Mouse (Mus musculus): ENCODE results near the gene Zfp326. TPM values are rescaled to one million over a fixed set of nuclear protein-coding genes. Genes with fewer than 3 reads are reported as not detected.

Zfp326 gene
- polyA plus RNA-seq, 1 experiment from 2014 or later: 55.9 TPM

GRCm38 (mm10) chr5:105922818-105923487 is 46.6 kb downstream of the Zfp326 start:
- 91% methylated on average over 12 of the region's 12 CpGs for WGBS
- Histone ChIP-seq H3K4me3 (no peak overlapping the region), H3K9me3 (no peaks in the 10 kb centered on the region; the same call in 1 of the 2 replicates), H3K27ac (no peak overlapping the region), H3K4me1 (no peaks in the 10 kb centered on the region), H3K36me3 (replicated peaks) (peaks cover 55% of the 10 kb centered on the region), H3K27me3 (ENCODE audit: poor library complexity, severe bottlenecking) (no peaks in the 10 kb centered on the region)
- no peak for DNase-seq (ENCODE audit: extremely low spot score, low spot score)

GRCm38 (mm10) chr5:105924347-105924746 is 48.0 kb downstream of the Zfp326 start:
- Histone ChIP-seq H3K4me1 (no peaks in the 10 kb centered on the region), H3K27ac (no peak overlapping the region), H3K9me3 (no peaks in the 10 kb centered on the region), H3K36me3 (replicated peaks) (peaks cover 44% of the 10 kb centered on the region), H3K4me3 (no peak overlapping the region), H3K27me3 (ENCODE audit: poor library complexity, severe bottlenecking) (no peaks in the 10 kb centered on the region)
- WGBS: 92% methylated on average over 8 of the region's 8 CpGs
- DNase-seq (ENCODE audit: extremely low spot score, low spot score): no peak

- Histone ChIP-seq H3K4me1 (no peaks in the 10 kb centered on the region), H3K9me3 (no peaks in the 10 kb centered on the region), H3K4me3 (no peak overlapping the region), H3K36me3 (replicated peaks) (peaks cover 37% of the 10 kb centered on the region), H3K27me3 (ENCODE audit: poor library complexity, severe bottlenecking) (no peaks in the 10 kb centered on the region), H3K27ac (no peak overlapping the region)
- WGBS: 74% methylated on average over 14 of the region's 14 CpGs
- no peak for DNase-seq (ENCODE audit: extremely low spot score, low spot score)
These were observed 49.3 kb downstream of the Zfp326 start for GRCm38 (mm10) chr5:105925568-105926255.

GRCm38 (mm10) chr5:105930282-105930681 is 53.9 kb downstream of the Zfp326 start:
- DNase-seq (ENCODE audit: extremely low spot score, low spot score): no peak
- 31% methylated on average over 3 of the region's 3 CpGs for WGBS
- no peaks in the 10 kb centered on the region for H3K27me3 ChIP-seq (ENCODE audit: poor library complexity, severe bottlenecking)
- H3K4me1 ChIP-seq: no peaks in the 10 kb centered on the region
- H3K9me3 ChIP-seq: peaks cover 11% of the 10 kb centered on the region
- peaks cover 19% of the 10 kb centered on the region for H3K36me3 ChIP-seq (replicated peaks)
- no peak overlapping the region for H3K27ac ChIP-seq
- no peak overlapping the region for H3K4me3 ChIP-seq

- DNase-seq (ENCODE audit: extremely low spot score, low spot score): no peak
- 90% methylated on average over 1 of the region's 1 CpGs for WGBS
- 0 out of 2 replicates have a peak, but pooled peaks cover 3% of the 10 kb centered on the region for H3K4me1 ChIP-seq
- no peaks in the 10 kb centered on the region for H3K27me3 ChIP-seq (ENCODE audit: poor library complexity, severe bottlenecking)
- H3K4me3 ChIP-seq: no peak overlapping the region
- H3K27ac ChIP-seq: no peak overlapping the region
- H3K9me3 ChIP-seq: peaks cover 11% of the 10 kb centered on the region
- peaks cover 16% of the 10 kb centered on the region for H3K36me3 ChIP-seq (replicated peaks)
These were observed 56.0 kb downstream of the Zfp326 start for GRCm38 (mm10) chr5:105932392-105932791.

GRCm38 (mm10) chr5:105941951-105942350 is 65.6 kb downstream of the Zfp326 start:
- Histone ChIP-seq H3K27ac (no peak overlapping the region), H3K27me3 (ENCODE audit: poor library complexity, severe bottlenecking) (no peaks in the 10 kb centered on the region), H3K4me3 (no peak overlapping the region), H3K36me3 (replicated peaks) (no peaks in the 10 kb centered on the region), H3K9me3 (no peaks in the 10 kb centered on the region), H3K4me1 (no peaks in the 10 kb centered on the region; the same call in 1 of the 2 replicates)
- WGBS: 90% methylated on average over 2 of the region's 2 CpGs
- no peak for DNase-seq (ENCODE audit: extremely low spot score, low spot score)

Other genes starting within 250 kb of the Zfp326 start
- 19.9 and 20.1 TPM in 2 replicates for gene Lrrc8d, start 176.6 kb upstream of the Zfp326 start, polyA plus RNA-seq (2016; fragmentation: Nextera tagmentation; extraction: Ambion mirVana)